Mouse (Mus musculus) liver, adult 2 months (tissue): ENCODE results near the gene Sidt2. TPM values are rescaled to one million over a fixed set of nuclear protein-coding genes. Genes with fewer than 3 reads are reported as not detected.

Experiments
- DNase-seq: peaks from one replicate; pipeline ENCODE4 v3.0.0-alpha.2; 2011; ENCODE audit warnings: low read depth, low spot score; ENCODE audit errors: extremely low read depth
- H3K27ac ChIP-seq: fragments of 200-500 bp; replicated peaks from 2 replicates; pipeline ENCODE4 v1.5.1; 2012; ENCODE audit warnings: low read depth, mild to moderate bottlenecking, control low read depth, inconsistent platforms, low read length; ENCODE audit not compliant: insufficient read depth
- H3K27me3 ChIP-seq: fragments of 200-500 bp; 2 replicates; pipeline ENCODE4 v1.6.1; 2012; ENCODE audit warnings: mild to moderate bottlenecking, moderate library complexity, low read length, inconsistent platforms; ENCODE audit not compliant: control insufficient read depth, insufficient read depth
- H3K36me3 ChIP-seq: fragments of 200-500 bp; 2 replicates; pipeline ENCODE4 v1.6.1; 2012; ENCODE audit warnings: low read length, inconsistent platforms; ENCODE audit not compliant: control insufficient read depth, insufficient read depth
- H3K4me1 ChIP-seq: fragments of 200-500 bp; 2 replicates; pipeline ENCODE4 v1.6.1; 2011; ENCODE audit warnings: low read length; ENCODE audit not compliant: control insufficient read depth, insufficient read depth
- H3K4me3 ChIP-seq: fragments of 200-500 bp; 2 replicates; pipeline ENCODE4 v1.5.1; 2011; ENCODE audit warnings: low read depth, mild to moderate bottlenecking, control low read depth, low read length, moderate library complexity; ENCODE audit not compliant: insufficient read depth
- H3K79me2 ChIP-seq: fragments of 200-500 bp; 2 replicates; pipeline ENCODE4 v1.6.1; 2012; ENCODE audit warnings: inconsistent platforms, mild to moderate bottlenecking, low read length, moderate library complexity; ENCODE audit not compliant: control insufficient read depth, insufficient read depth
- H3K9ac ChIP-seq: fragments of 200-500 bp; 2 replicates; pipeline ENCODE4 v1.6.1; 2012; ENCODE audit warnings: low read depth, mild to moderate bottlenecking, control low read depth, inconsistent platforms, low read length
- CTCF ChIP-seq: fragments of 200-500 bp; IDR thresholded peaks from 2 replicates; pipeline ENCODE4 v1.5.1; 2011; ENCODE audit warnings: low read depth, low read length, control low read depth
- POLR2A ChIP-seq: fragments of 200-500 bp; IDR thresholded peaks from 2 replicates; pipeline ENCODE4 v1.6.1; 2011; ENCODE audit warnings: low read length, control low read depth; ENCODE audit not compliant: insufficient read depth; ENCODE audit errors: extremely low read depth
- WGBS: fragments of 180-500 bp; shearing (Covaris S2); methylation state at CpG from one replicate; pipeline ENCODE4 v1.1.7; 2018; 5-methylcytosine and 5-hydroxymethylcytosine counted together
- polyA plus RNA-seq: library from polyadenylated mRNA; depleted of rRNA; stranded (reverse); fragments of >200 nt; gene quantifications from 2 replicates; pipeline ENCODE4 v1.2.3, GENCODE M21; 2012
- total RNA-seq: library from RNA; depleted of rRNA; stranded (reverse); fragments of >200 nt; gene quantifications from 2 replicates; pipeline ENCODE4 v1.2.3, GENCODE M21; 2014

Gene Sidt2
- total and polyA plus RNA-seq, 2 experiments: 48.9 to 330 TPM

DNA sequence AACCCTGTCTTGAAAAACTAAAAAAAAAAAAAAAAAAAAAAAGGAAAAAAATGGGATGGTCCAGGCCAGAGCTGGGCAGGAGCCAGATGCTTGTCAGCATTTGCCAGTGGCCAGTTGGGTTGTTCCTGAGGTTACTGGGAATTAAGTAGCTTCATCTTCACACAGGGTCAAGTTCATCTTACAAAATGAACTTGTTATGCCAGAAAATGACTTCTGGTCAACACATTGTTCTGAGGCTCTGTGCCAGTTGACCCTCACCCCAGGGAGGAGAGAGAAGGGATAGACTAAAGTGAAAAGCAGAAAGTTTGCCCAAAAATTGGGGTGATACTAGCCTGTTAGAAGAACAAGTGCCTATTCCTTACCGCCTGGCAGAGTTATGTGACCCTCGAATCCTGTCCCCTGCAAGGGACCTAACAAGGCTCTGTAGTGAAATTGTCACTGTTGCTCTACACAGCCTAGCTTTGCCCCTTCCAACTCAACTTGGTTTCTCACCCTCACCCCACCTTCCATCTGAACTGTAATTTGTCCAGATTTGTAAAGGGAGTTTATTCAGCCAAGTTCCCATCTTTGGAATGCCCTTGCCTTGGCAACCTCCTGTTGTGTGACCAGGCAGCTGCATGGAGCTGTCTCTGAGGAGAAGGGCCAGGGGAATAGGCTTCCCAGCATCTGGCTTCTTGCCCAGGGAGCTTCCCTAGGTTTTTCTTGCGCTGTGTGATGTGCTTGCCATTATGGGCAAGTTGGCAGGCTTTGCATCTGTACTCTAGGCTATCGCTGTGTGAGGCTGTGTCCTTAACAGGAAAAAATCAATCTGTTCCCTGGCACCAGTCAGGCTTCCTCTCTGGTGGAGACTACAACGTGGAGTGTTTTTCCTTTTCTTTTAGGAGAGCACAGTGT lies 37.8 kb downstream of the Sidt2 start:
- peaks cover 16% of the 10 kb centered on the region for H3K4me1 ChIP-seq
- TF ChIP-seq POLR2A (no peak), CTCF (no peak)
- DNase-seq: peak; percentile 94
- no peaks in the 10 kb centered on the region for H3K79me2 ChIP-seq
- peaks cover 57% of the 10 kb centered on the region for H3K36me3 ChIP-seq
- WGBS: 27% methylated on average over 5 of the region's 5 CpGs
- no peaks in the 10 kb centered on the region for H3K27me3 ChIP-seq
- H3K27ac ChIP-seq: peak overlapping the region; percentile 79
- H3K9ac ChIP-seq: peak overlapping the region; percentile 3; the same call in 1 of the 2 replicates
- no peak overlapping the region for H3K4me3 ChIP-seq

GRCm38 (mm10) chr9:45915659-45916058 lies 39.4 kb downstream of the Sidt2 start:
- no peak overlapping the region for H3K27ac ChIP-seq
- no peak for DNase-seq
- H3K36me3 ChIP-seq: peaks cover 62% of the 10 kb centered on the region
- no peaks in the 10 kb centered on the region for H3K27me3 ChIP-seq
- H3K4me3 ChIP-seq: no peak overlapping the region
- 97% methylated on average over 2 of the region's 2 CpGs for WGBS
- H3K9ac ChIP-seq: no peak overlapping the region
- H3K4me1 ChIP-seq: peaks cover 16% of the 10 kb centered on the region
- no peaks in the 10 kb centered on the region for H3K79me2 ChIP-seq
- TF ChIP-seq POLR2A (no peak), CTCF (no peak)

GRCm38 (mm10) chr9:45911673-45912072 lies 43.4 kb downstream of the Sidt2 start:
- no peaks in the 10 kb centered on the region for H3K27me3 ChIP-seq
- WGBS: 58% methylated on average over 1 of the region's 1 CpGs
- H3K9ac ChIP-seq: no peak overlapping the region
- H3K27ac ChIP-seq: no peak overlapping the region
- H3K36me3 ChIP-seq: peaks cover 46% of the 10 kb centered on the region
- DNase-seq: no peak
- peaks cover 21% of the 10 kb centered on the region for H3K79me2 ChIP-seq
- peaks cover 11% of the 10 kb centered on the region for H3K4me1 ChIP-seq
- no peak overlapping the region for H3K4me3 ChIP-seq
- TF ChIP-seq CTCF: peak; percentile 77
- no peak for TF ChIP-seq POLR2A

- H3K36me3 ChIP-seq: peaks cover 46% of the 10 kb centered on the region
- H3K4me1 ChIP-seq: peaks cover 8% of the 10 kb centered on the region
- no peak overlapping the region for H3K27ac ChIP-seq
- TF ChIP-seq POLR2A (no peak), CTCF (no peak)
- no peak for DNase-seq
- H3K9ac ChIP-seq: no peak overlapping the region
- peaks cover 21% of the 10 kb centered on the region for H3K79me2 ChIP-seq
- H3K27me3 ChIP-seq: no peaks in the 10 kb centered on the region
- WGBS: 79% methylated on average over 3 of the region's 3 CpGs
- H3K4me3 ChIP-seq: no peak overlapping the region
Observed at GRCm38 (mm10) chr9:45910995-45911394, 44.1 kb downstream of the Sidt2 start.

- Histone ChIP-seq H3K9ac (peak overlapping the region; percentile 78), H3K27me3 (no peaks in the 10 kb centered on the region), H3K36me3 (peaks cover 17% of the 10 kb centered on the region), H3K4me3 (peak overlapping the region; percentile 95), H3K79me2 (peaks cover 21% of the 10 kb centered on the region), H3K27ac (peak overlapping the region; percentile 65), H3K4me1 (peaks cover 11% of the 10 kb centered on the region)
- TF ChIP-seq POLR2A: no peak
- TF ChIP-seq CTCF: no peak
- DNase-seq: no peak
- WGBS: under 1% methylated on average over 19 of the region's 19 CpGs
Observed at GRCm38 (mm10) chr9:45907078-45907428, 48.0 kb downstream of the Sidt2 start.
